Mouse (Mus musculus): ENCODE results near the gene Scaf1. TPM values are rescaled to one million over a fixed set of nuclear protein-coding genes. Genes with fewer than 3 reads are reported as not detected.

Scaf1 gene
- polyA plus RNA-seq, 1 experiment from 2014 or later, result 42.1 TPM

- H3K27ac ChIP-seq (ENCODE audit: low read length), result no peak overlapping the region
- no peaks in the 10 kb centered on the region for H3K9me3 ChIP-seq (ENCODE audit: control insufficient read depth, low read length)
- no peak overlapping the region for H3K4me2 ChIP-seq (ENCODE audit: low read length)
- no peak overlapping the region for H3K9ac ChIP-seq (replicated peaks; ENCODE audit: low read depth, low read length)
- 64% methylated on average over 6 of the region's 6 CpGs for WGBS
- ATAC-seq, result no peak
- H3K4me3 ChIP-seq (replicated peaks; ENCODE audit: low read length), result no peak overlapping the region
- H3K36me3 ChIP-seq (ENCODE audit: control insufficient read depth, insufficient read depth), result peaks cover 2% of the 10 kb centered on the region; the same call in 1 of the 2 replicates
- peaks cover 8% of the 10 kb centered on the region for H3K4me1 ChIP-seq (replicated peaks; ENCODE audit: control insufficient read depth, insufficient read depth, low read length)
- H3K27me3 ChIP-seq (replicated peaks; ENCODE audit: control insufficient read depth, insufficient read depth, low read length), result peaks cover 15% of the 10 kb centered on the region
Observed at GRCm38 (mm10) chr7:44956266-44956665, 59.9 kb downstream of the Scaf1 start.

- no peak for ATAC-seq
- WGBS, result 51% methylated on average over 5 of the region's 5 CpGs
Observed at GRCm38 (mm10) chr7:44955628-44956027, 60.5 kb downstream of the Scaf1 start.

GRCm38 (mm10) chr7:44954091-44954885 lies 61.9 kb downstream of the Scaf1 start:
- WGBS, result 83% methylated on average over 12 of the region's 12 CpGs
- Histone ChIP-seq H3K4me2 (ENCODE audit: low read length) (no peak overlapping the region), H3K9me3 (ENCODE audit: control insufficient read depth, low read length) (no peaks in the 10 kb centered on the region), H3K27ac (ENCODE audit: low read length) (no peak overlapping the region), H3K4me1 (replicated peaks; ENCODE audit: control insufficient read depth, insufficient read depth, low read length) (peaks cover 8% of the 10 kb centered on the region), H3K27me3 (replicated peaks; ENCODE audit: control insufficient read depth, insufficient read depth, low read length) (peaks cover 28% of the 10 kb centered on the region), H3K4me3 (replicated peaks; ENCODE audit: low read length) (no peak overlapping the region), H3K9ac (replicated peaks; ENCODE audit: low read depth, low read length) (no peak overlapping the region), H3K36me3 (ENCODE audit: control insufficient read depth, insufficient read depth) (no peaks in the 10 kb centered on the region)
- ATAC-seq, result no peak

More at GRCm38 (mm10) chr7:44955628-44956027, 60.5 kb downstream of the Scaf1 start:
- Histone ChIP-seq H3K27ac (ENCODE audit: low read length) (no peak overlapping the region), H3K27me3 (replicated peaks; ENCODE audit: control insufficient read depth, insufficient read depth, low read length) (peaks cover 20% of the 10 kb centered on the region), H3K9ac (replicated peaks; ENCODE audit: low read depth, low read length) (no peak overlapping the region), H3K4me2 (ENCODE audit: low read length) (no peak overlapping the region), H3K4me1 (replicated peaks; ENCODE audit: control insufficient read depth, insufficient read depth, low read length) (peaks cover 8% of the 10 kb centered on the region), H3K9me3 (ENCODE audit: control insufficient read depth, low read length) (no peaks in the 10 kb centered on the region), H3K36me3 (ENCODE audit: control insufficient read depth, insufficient read depth) (no peaks in the 10 kb centered on the region), H3K4me3 (replicated peaks; ENCODE audit: low read length) (no peak overlapping the region)

- Histone ChIP-seq H3K4me3 (replicated peaks; ENCODE audit: low read length) (no peak overlapping the region), H3K9ac (replicated peaks; ENCODE audit: low read depth, low read length) (no peak overlapping the region), H3K4me1 (replicated peaks; ENCODE audit: control insufficient read depth, insufficient read depth, low read length) (peaks cover 8% of the 10 kb centered on the region), H3K27me3 (replicated peaks; ENCODE audit: control insufficient read depth, insufficient read depth, low read length) (peaks cover 28% of the 10 kb centered on the region), H3K27ac (ENCODE audit: low read length) (no peak overlapping the region), H3K36me3 (ENCODE audit: control insufficient read depth, insufficient read depth) (no peaks in the 10 kb centered on the region), H3K9me3 (ENCODE audit: control insufficient read depth, low read length) (no peaks in the 10 kb centered on the region), H3K4me2 (ENCODE audit: low read length) (no peak overlapping the region)
- 64% methylated on average over 14 of the region's 14 CpGs for WGBS
- no peak for ATAC-seq
Observed at GRCm38 (mm10) chr7:44953561-44953960, 62.6 kb downstream of the Scaf1 start.

Small RNAs within 50 kb of the gene (microRNA-seq; reads per million reads assigned to microRNA genes)
- gene Mir7054, result not detected

Other genes with a start within 250 kb of the Scaf1 start
- gene Nup62, start 200.3 kb downstream of the Scaf1 start, polyA plus RNA-seq (2015; fragmentation: Nextera tagmentation; extraction: Ambion mirVana), result 53.9 and 56.1 TPM in 2 replicates
- gene Il4i1, start 200.0 kb downstream of the Scaf1 start, polyA plus RNA-seq (2015; fragmentation: Nextera tagmentation; extraction: Ambion mirVana), result 0.44 and 2.3 TPM in 2 replicates
- gene Atf5, start 199.7 kb downstream of the Scaf1 start, polyA plus RNA-seq (2015; fragmentation: Nextera tagmentation; extraction: Ambion mirVana), result 3.4 and 3.7 TPM in 2 replicates
- 103 and 110 TPM in 2 replicates for gene Akt1s1, start 167.4 kb downstream of the Scaf1 start, polyA plus RNA-seq (2015; fragmentation: Nextera tagmentation; extraction: Ambion mirVana)
- gene Tbc1d17, start 167.3 kb downstream of the Scaf1 start, polyA plus RNA-seq (2015; fragmentation: Nextera tagmentation; extraction: Ambion mirVana), result 121 and 122 TPM in 2 replicates
- gene Pnkp, start 159.2 kb downstream of the Scaf1 start, polyA plus RNA-seq (2015; fragmentation: Nextera tagmentation; extraction: Ambion mirVana), result 29.4 and 32.6 TPM in 2 replicates
- 551 and 582 TPM in 2 replicates for gene Ptov1, start 146.6 kb downstream of the Scaf1 start, polyA plus RNA-seq (2015; fragmentation: Nextera tagmentation; extraction: Ambion mirVana)
- 158 and 166 TPM in 2 replicates for gene Med25, start 123.7 kb downstream of the Scaf1 start, polyA plus RNA-seq (2015; fragmentation: Nextera tagmentation; extraction: Ambion mirVana)
- gene Fuz, start 120.3 kb downstream of the Scaf1 start, polyA plus RNA-seq (2015; fragmentation: Nextera tagmentation; extraction: Ambion mirVana), result 21.1 and 21.2 TPM in 2 replicates
- 111 and 113 TPM in 2 replicates for gene Ap2a1, start 86.9 kb downstream of the Scaf1 start, polyA plus RNA-seq (2015; fragmentation: Nextera tagmentation; extraction: Ambion mirVana)
- gene Tsks, start 73.2 kb downstream of the Scaf1 start, polyA plus RNA-seq (2015; fragmentation: Nextera tagmentation; extraction: Ambion mirVana), result 0.15 TPM in 1 of 2 replicates, not detected in the other
- 49.1 and 63.9 TPM in 2 replicates for gene Cpt1c, start 41.5 kb downstream of the Scaf1 start, polyA plus RNA-seq (2015; fragmentation: Nextera tagmentation; extraction: Ambion mirVana)
- 646 and 707 TPM in 2 replicates for gene Prmt1, start 29.8 kb downstream of the Scaf1 start, polyA plus RNA-seq (2015; fragmentation: Nextera tagmentation; extraction: Ambion mirVana)
- gene Irf3, start 18.7 kb downstream of the Scaf1 start, polyA plus RNA-seq (2015; fragmentation: Nextera tagmentation; extraction: Ambion mirVana), result 56.2 and 60.6 TPM in 2 replicates
- 15.3 and 16.0 TPM in 2 replicates for gene Bcl2l12, start 17.7 kb downstream of the Scaf1 start, polyA plus RNA-seq (2015; fragmentation: Nextera tagmentation; extraction: Ambion mirVana)
- 10.1 and 12.0 TPM in 2 replicates for gene Rras, start 1.6 kb upstream of the Scaf1 start, polyA plus RNA-seq (2015; fragmentation: Nextera tagmentation; extraction: Ambion mirVana)
- gene Prr12, start 36.5 kb upstream of the Scaf1 start, polyA plus RNA-seq (2015; fragmentation: Nextera tagmentation; extraction: Ambion mirVana), result 15.2 and 17.3 TPM in 2 replicates
- 60.8 and 65.7 TPM in 2 replicates for gene Nosip, start 46.1 kb upstream of the Scaf1 start, polyA plus RNA-seq (2015; fragmentation: Nextera tagmentation; extraction: Ambion mirVana)
- gene Prrg2, start 46.3 kb upstream of the Scaf1 start, polyA plus RNA-seq (2015; fragmentation: Nextera tagmentation; extraction: Ambion mirVana), result 13.3 and 13.6 TPM in 2 replicates
- 50.8 and 66.2 TPM in 2 replicates for gene Rcn3, start 75.9 kb upstream of the Scaf1 start, polyA plus RNA-seq (2015; fragmentation: Nextera tagmentation; extraction: Ambion mirVana)
- gene Fcgrt, start 87.5 kb upstream of the Scaf1 start, polyA plus RNA-seq (2015; fragmentation: Nextera tagmentation; extraction: Ambion mirVana), result 17.7 and 24.4 TPM in 2 replicates
- 860 and 958 TPM in 2 replicates for gene Rps11, start 108.1 kb upstream of the Scaf1 start, polyA plus RNA-seq (2015; fragmentation: Nextera tagmentation; extraction: Ambion mirVana)
- 722 and 741 TPM in 2 replicates for gene Rpl13a, start 112.4 kb upstream of the Scaf1 start, polyA plus RNA-seq (2015; fragmentation: Nextera tagmentation; extraction: Ambion mirVana)
- gene Gm45713, start 119.9 kb upstream of the Scaf1 start, polyA plus RNA-seq (2015; fragmentation: Nextera tagmentation; extraction: Ambion mirVana), result not detected in 2 replicates
- gene Flt3l, start 120.1 kb upstream of the Scaf1 start, polyA plus RNA-seq (2015; fragmentation: Nextera tagmentation; extraction: Ambion mirVana), result 1.1 and 1.4 TPM in 2 replicates
- gene Pih1d1, start 137.9 kb upstream of the Scaf1 start, polyA plus RNA-seq (2015; fragmentation: Nextera tagmentation; extraction: Ambion mirVana), result 84.2 and 90.2 TPM in 2 replicates
- 19.3 and 20.9 TPM in 2 replicates for gene Aldh16a1, start 138.2 kb upstream of the Scaf1 start, polyA plus RNA-seq (2015; fragmentation: Nextera tagmentation; extraction: Ambion mirVana)
- gene Slc17a7, start 147.6 kb upstream of the Scaf1 start, polyA plus RNA-seq (2015; fragmentation: Nextera tagmentation; extraction: Ambion mirVana), result 20.1 and 22.8 TPM in 2 replicates
- 0.51 TPM in 1 of 2 replicates, not detected in the other for gene Gfy, start 163.2 kb upstream of the Scaf1 start, polyA plus RNA-seq (2015; fragmentation: Nextera tagmentation; extraction: Ambion mirVana)
- gene Pth2, start 164.6 kb upstream of the Scaf1 start, polyA plus RNA-seq (2015; fragmentation: Nextera tagmentation; extraction: Ambion mirVana), result 0.63 TPM in 1 of 2 replicates, not detected in the other
- 0.58 and 0.95 TPM in 2 replicates for gene Ccdc155, start 188.5 kb upstream of the Scaf1 start, polyA plus RNA-seq (2015; fragmentation: Nextera tagmentation; extraction: Ambion mirVana)
- gene Dkkl1, start 195.8 kb upstream of the Scaf1 start, polyA plus RNA-seq (2015; fragmentation: Nextera tagmentation; extraction: Ambion mirVana), result 1.1 and 2.2 TPM in 2 replicates
- gene Tead2, start 199.4 kb upstream of the Scaf1 start, polyA plus RNA-seq (2015; fragmentation: Nextera tagmentation; extraction: Ambion mirVana), result 73.1 and 79.5 TPM in 2 replicates
- 1.5 and 1.6 TPM in 2 replicates for gene Cd37, start 222.8 kb upstream of the Scaf1 start, polyA plus RNA-seq (2015; fragmentation: Nextera tagmentation; extraction: Ambion mirVana)
- 0.30 and 0.47 TPM in 2 replicates for gene Slc6a16, start 224.7 kb upstream of the Scaf1 start, polyA plus RNA-seq (2015; fragmentation: Nextera tagmentation; extraction: Ambion mirVana)

Data from forebrain, embryonic 16.5 days (tissue).